Mouse (Mus musculus): Measurements from ENCODE around the gene Sgf29. TPM values are rescaled to one million over a fixed set of nuclear protein-coding genes. Genes with fewer than 3 reads are reported as not detected.

Gene Sgf29
- polyA plus RNA-seq, 1 experiment from 2014 or later: 42.9 TPM

GRCm38 (mm10) chr7:126718787-126719337, 69.8 kb downstream of the Sgf29 start:
- Histone ChIP-seq H3K9me3 (ENCODE audit: control insufficient read depth, low read length) (peaks cover 2% of the 10 kb centered on the region; the same call in 1 of the 2 replicates), H3K27ac (ENCODE audit: low read length) (no peak overlapping the region), H3K36me3 (ENCODE audit: control insufficient read depth, insufficient read depth, low read length) (no peaks in the 10 kb centered on the region), H3K4me1 (replicated peaks; ENCODE audit: control insufficient read depth, insufficient read depth, low read length) (no peaks in the 10 kb centered on the region), H3K27me3 (ENCODE audit: control insufficient read depth, insufficient read depth, low read depth, low read length) (no peaks in the 10 kb centered on the region), H3K9ac (ENCODE audit: low read length) (no peak overlapping the region), H3K4me2 (ENCODE audit: low read depth, low read length) (no peak overlapping the region), H3K4me3 (ENCODE audit: low read length) (no peak overlapping the region)
- WGBS: 92% methylated on average over 5 of the region's 5 CpGs
- no peak for ATAC-seq (ENCODE audit: low read depth)

- H3K4me3 ChIP-seq (ENCODE audit: low read length): no peak overlapping the region
- ATAC-seq (ENCODE audit: low read depth): no peak
- no peaks in the 10 kb centered on the region for H3K36me3 ChIP-seq (ENCODE audit: control insufficient read depth, insufficient read depth, low read length)
- H3K27me3 ChIP-seq (ENCODE audit: control insufficient read depth, insufficient read depth, low read depth, low read length): no peaks in the 10 kb centered on the region
- WGBS: 88% methylated on average over 13 of the region's 13 CpGs
- H3K4me1 ChIP-seq (replicated peaks; ENCODE audit: control insufficient read depth, insufficient read depth, low read length): no peaks in the 10 kb centered on the region
- H3K9me3 ChIP-seq (ENCODE audit: control insufficient read depth, low read length): peaks cover 2% of the 10 kb centered on the region; the same call in 1 of the 2 replicates
- H3K27ac ChIP-seq (ENCODE audit: low read length): no peak overlapping the region
- no peak overlapping the region for H3K9ac ChIP-seq (ENCODE audit: low read length)
- no peak overlapping the region for H3K4me2 ChIP-seq (ENCODE audit: low read depth, low read length)
Measured at GRCm38 (mm10) chr7:126721635-126722034, 72.5 kb downstream of the Sgf29 start.

Other genes with a start within 250 kb of the Sgf29 start
- gene Cd19, start 234.4 kb upstream of the Sgf29 start, polyA plus RNA-seq (2015; fragmentation: Nextera tagmentation; extraction: Ambion mirVana): 0.09 and 0.11 TPM in 2 replicates
- 34.2 and 35.3 TPM in 2 replicates for gene Rabep2, start 220.6 kb upstream of the Sgf29 start, polyA plus RNA-seq (2015; fragmentation: Nextera tagmentation; extraction: Ambion mirVana)
- 5.1 and 33.6 TPM in 2 replicates for gene Atp2a1, start 186.2 kb upstream of the Sgf29 start, polyA plus RNA-seq (2015; fragmentation: Nextera tagmentation; extraction: Ambion mirVana)
- gene Sh2b1, start 173.9 kb upstream of the Sgf29 start, polyA plus RNA-seq (2015; fragmentation: Nextera tagmentation; extraction: Ambion mirVana): 47.2 and 48.5 TPM in 2 replicates
- gene Tufm, start 161.9 kb upstream of the Sgf29 start, polyA plus RNA-seq (2015; fragmentation: Nextera tagmentation; extraction: Ambion mirVana): 106 and 112 TPM in 2 replicates
- gene Atxn2l, start 145.9 kb upstream of the Sgf29 start, polyA plus RNA-seq (2015; fragmentation: Nextera tagmentation; extraction: Ambion mirVana): 36.0 and 38.5 TPM in 2 replicates
- 181 and 187 TPM in 2 replicates for gene Eif3c, start 82.9 kb upstream of the Sgf29 start, polyA plus RNA-seq (2015; fragmentation: Nextera tagmentation; extraction: Ambion mirVana)
- gene Apobr, start 64.4 kb upstream of the Sgf29 start, polyA plus RNA-seq (2015; fragmentation: Nextera tagmentation; extraction: Ambion mirVana): 1.6 and 2.3 TPM in 2 replicates
- 31.2 and 31.7 TPM in 2 replicates for gene Cln3, start 63.5 kb upstream of the Sgf29 start, polyA plus RNA-seq (2015; fragmentation: Nextera tagmentation; extraction: Ambion mirVana)
- gene Il27, start 54.4 kb upstream of the Sgf29 start, polyA plus RNA-seq (2015; fragmentation: Nextera tagmentation; extraction: Ambion mirVana): not detected in 2 replicates
- gene Nupr1, start 18.4 kb upstream of the Sgf29 start, polyA plus RNA-seq (2015; fragmentation: Nextera tagmentation; extraction: Ambion mirVana): 34.2 and 53.9 TPM in 2 replicates
- 12.3 and 21.1 TPM in 2 replicates for gene Sult1a1, start 27.1 kb downstream of the Sgf29 start, polyA plus RNA-seq (2015; fragmentation: Nextera tagmentation; extraction: Ambion mirVana)
- 102 and 108 TPM in 2 replicates for gene Bola2, start 46.1 kb downstream of the Sgf29 start, polyA plus RNA-seq (2015; fragmentation: Nextera tagmentation; extraction: Ambion mirVana)
- 11.1 and 11.9 TPM in 2 replicates for gene Slx1b, start 46.5 kb downstream of the Sgf29 start, polyA plus RNA-seq (2015; fragmentation: Nextera tagmentation; extraction: Ambion mirVana)
- 42.4 and 59.5 TPM in 2 replicates for gene Coro1a, start 58.5 kb downstream of the Sgf29 start, polyA plus RNA-seq (2015; fragmentation: Nextera tagmentation; extraction: Ambion mirVana)
- gene Mapk3, start 110.3 kb downstream of the Sgf29 start, polyA plus RNA-seq (2015; fragmentation: Nextera tagmentation; extraction: Ambion mirVana): 138 and 139 TPM in 2 replicates
- gene Gdpd3, start 117.0 kb downstream of the Sgf29 start, polyA plus RNA-seq (2015; fragmentation: Nextera tagmentation; extraction: Ambion mirVana): 2.9 and 4.2 TPM in 2 replicates
- 111 and 123 TPM in 2 replicates for gene Ypel3, start 127.6 kb downstream of the Sgf29 start, polyA plus RNA-seq (2015; fragmentation: Nextera tagmentation; extraction: Ambion mirVana)
- gene Tbx6, start 132.2 kb downstream of the Sgf29 start, polyA plus RNA-seq (2015; fragmentation: Nextera tagmentation; extraction: Ambion mirVana): 0.25 and 0.68 TPM in 2 replicates
- gene Ppp4c, start 143.2 kb downstream of the Sgf29 start, polyA plus RNA-seq (2015; fragmentation: Nextera tagmentation; extraction: Ambion mirVana): 232 and 243 TPM in 2 replicates
- 0.36 and 0.38 TPM in 2 replicates for gene Fam57b, start 148.4 kb downstream of the Sgf29 start, polyA plus RNA-seq (2015; fragmentation: Nextera tagmentation; extraction: Ambion mirVana)
- gene 4930451I11Rik, start 182.3 kb downstream of the Sgf29 start, polyA plus RNA-seq (2015; fragmentation: Nextera tagmentation; extraction: Ambion mirVana): not detected in 2 replicates
- gene Doc2a, start 198.1 kb downstream of the Sgf29 start, polyA plus RNA-seq (2015; fragmentation: Nextera tagmentation; extraction: Ambion mirVana): 0.49 and 0.63 TPM in 2 replicates
- gene Hirip3, start 212.7 kb downstream of the Sgf29 start, polyA plus RNA-seq (2015; fragmentation: Nextera tagmentation; extraction: Ambion mirVana): 30.3 and 32.3 TPM in 2 replicates
- gene Ino80e, start 213.1 kb downstream of the Sgf29 start, polyA plus RNA-seq (2015; fragmentation: Nextera tagmentation; extraction: Ambion mirVana): 76.5 and 89.3 TPM in 2 replicates
- 55.8 and 58.3 TPM in 2 replicates for gene Taok2, start 235.4 kb downstream of the Sgf29 start, polyA plus RNA-seq (2015; fragmentation: Nextera tagmentation; extraction: Ambion mirVana)

Measured in lung, embryonic 16.5 days (tissue).